Mouse (Mus musculus) erythroblast, embryonic 14.5 days (primary cell): ENCODE measurements around the gene 4930404H24Rik. TPM values are rescaled to one million over a fixed set of nuclear protein-coding genes. Genes with fewer than 3 reads are reported as not detected.

ENCODE experiments used
- H3K27me3 ChIP-seq: 2 replicates; pipeline ENCODE4 v1.6.1; 2012; ENCODE audit warnings: inconsistent platforms; ENCODE audit not compliant: control insufficient read depth
- H3K36me3 ChIP-seq: 2 replicates; pipeline ENCODE4 v1.6.1; 2012; ENCODE audit warnings: mild to moderate bottlenecking, inconsistent platforms; ENCODE audit not compliant: control insufficient read depth
- H3K4me1 ChIP-seq: 2 replicates; pipeline ENCODE4 v1.6.1; 2012; ENCODE audit warnings: inconsistent platforms; ENCODE audit not compliant: control insufficient read depth
- H3K4me3 ChIP-seq: replicated peaks from 2 replicates; pipeline ENCODE3; 2012; ENCODE audit warnings: moderate library complexity, mild to moderate bottlenecking, inconsistent platforms
- H3K9me3 ChIP-seq: 2 replicates; pipeline ENCODE4 v1.6.1; 2012; ENCODE audit warnings: low read length, inconsistent platforms, mixed read lengths; ENCODE audit not compliant: control insufficient read depth
- GATA1 ChIP-seq: IDR thresholded peaks from 2 replicates; pipeline ENCODE4 v1.6.1; 2012; ENCODE audit warnings: low read length, inconsistent platforms, mixed read lengths
- TAL1 ChIP-seq: IDR thresholded peaks from 3 replicates; pipeline ENCODE4 v1.6.1; 2012; ENCODE audit warnings: low read length, inconsistent platforms, mixed read lengths
- polyA plus RNA-seq: library from polyadenylated mRNA; stranded (reverse); fragments of >175 nt; gene quantifications from 2 replicates; pipeline ENCODE4 v1.2.3, GENCODE M21; 2012

Gene 4930404H24Rik
- polyA plus RNA-seq, 1 experiment: not detected

GRCm38 (mm10) chr2:153475114-153476112 is 17.2 kb upstream of the 4930404H24Rik start:
- H3K36me3 ChIP-seq: peaks cover 94% of the 10 kb centered on the region
- H3K4me1 ChIP-seq: peaks cover 39% of the 10 kb centered on the region
- no peak overlapping the region for H3K4me3 ChIP-seq
- TF ChIP-seq GATA1: no peak
- H3K27me3 ChIP-seq: no peaks in the 10 kb centered on the region
- H3K9me3 ChIP-seq: no peaks in the 10 kb centered on the region

- no peak overlapping the region for H3K4me3 ChIP-seq
- TF ChIP-seq GATA1: no peak
- no peak for TF ChIP-seq TAL1
- H3K36me3 ChIP-seq: peaks cover 96% of the 10 kb centered on the region
- no peaks in the 10 kb centered on the region for H3K9me3 ChIP-seq
- no peaks in the 10 kb centered on the region for H3K27me3 ChIP-seq
- H3K4me1 ChIP-seq: peaks cover 67% of the 10 kb centered on the region
Observed at GRCm38 (mm10) chr2:153478583-153478982, 14.0 kb upstream of the 4930404H24Rik start.

GRCm38 (mm10) chr2:153479486-153479885 is 13.1 kb upstream of the 4930404H24Rik start:
- Histone ChIP-seq H3K36me3 (peaks cover 96% of the 10 kb centered on the region), H3K4me3 (no peak overlapping the region), H3K9me3 (no peaks in the 10 kb centered on the region), H3K27me3 (no peaks in the 10 kb centered on the region), H3K4me1 (peaks cover 76% of the 10 kb centered on the region)
- TF ChIP-seq GATA1 (no peak), TAL1 (no peak)

- Histone ChIP-seq H3K4me1 (peaks cover 76% of the 10 kb centered on the region), H3K27me3 (no peaks in the 10 kb centered on the region), H3K36me3 (peaks cover 88% of the 10 kb centered on the region), H3K4me3 (no peak overlapping the region), H3K9me3 (no peaks in the 10 kb centered on the region)
- TF ChIP-seq GATA1: no peak
- TF ChIP-seq TAL1: no peak
Observed at GRCm38 (mm10) chr2:153481108-153481860, 11.3 kb upstream of the 4930404H24Rik start.

GRCm38 (mm10) chr2:153481861-153482120 is 10.8 kb upstream of the 4930404H24Rik start:
- Histone ChIP-seq H3K9me3 (no peaks in the 10 kb centered on the region), H3K36me3 (peaks cover 85% of the 10 kb centered on the region), H3K4me3 (no peak overlapping the region), H3K4me1 (peaks cover 77% of the 10 kb centered on the region), H3K27me3 (no peaks in the 10 kb centered on the region)
- TF ChIP-seq GATA1 (no peak), TAL1 (no peak)

GRCm38 (mm10) chr2:153483118-153483983 is 9.2 kb upstream of the 4930404H24Rik start:
- no peak for TF ChIP-seq TAL1
- no peak for TF ChIP-seq GATA1
- Histone ChIP-seq H3K36me3 (peaks cover 81% of the 10 kb centered on the region), H3K4me1 (peaks cover 80% of the 10 kb centered on the region), H3K27me3 (no peaks in the 10 kb centered on the region), H3K4me3 (peak overlapping the region; percentile 37), H3K9me3 (no peaks in the 10 kb centered on the region)

- H3K4me3 ChIP-seq: no peak overlapping the region
- no peaks in the 10 kb centered on the region for H3K27me3 ChIP-seq
- TF ChIP-seq GATA1 (no peak), TAL1 (no peak)
- peaks cover 80% of the 10 kb centered on the region for H3K4me1 ChIP-seq
- no peaks in the 10 kb centered on the region for H3K9me3 ChIP-seq
- H3K36me3 ChIP-seq: peaks cover 78% of the 10 kb centered on the region
Observed at GRCm38 (mm10) chr2:153484071-153484470, 8.5 kb upstream of the 4930404H24Rik start.

GRCm38 (mm10) chr2:153490116-153490515 is 2.5 kb upstream of the 4930404H24Rik start:
- TF ChIP-seq GATA1: no peak
- no peak for TF ChIP-seq TAL1
- peaks cover 38% of the 10 kb centered on the region for H3K36me3 ChIP-seq
- no peaks in the 10 kb centered on the region; the same call in 1 of the 2 replicates for H3K9me3 ChIP-seq
- H3K4me1 ChIP-seq: peaks cover 77% of the 10 kb centered on the region
- H3K4me3 ChIP-seq: no peak overlapping the region
- H3K27me3 ChIP-seq: no peaks in the 10 kb centered on the region
